Mouse (Mus musculus): ENCODE measurements around the gene Eif2ak4. TPM values are rescaled to one million over a fixed set of nuclear protein-coding genes. Genes with fewer than 3 reads are reported as not detected.
A peak's percentile ranks its signal among the peaks of the same experiment; 100 is the strongest.

Gene Eif2ak4
- polyA plus RNA-seq, 2 experiments, result 3.7 to 6.3 TPM

DNA sequence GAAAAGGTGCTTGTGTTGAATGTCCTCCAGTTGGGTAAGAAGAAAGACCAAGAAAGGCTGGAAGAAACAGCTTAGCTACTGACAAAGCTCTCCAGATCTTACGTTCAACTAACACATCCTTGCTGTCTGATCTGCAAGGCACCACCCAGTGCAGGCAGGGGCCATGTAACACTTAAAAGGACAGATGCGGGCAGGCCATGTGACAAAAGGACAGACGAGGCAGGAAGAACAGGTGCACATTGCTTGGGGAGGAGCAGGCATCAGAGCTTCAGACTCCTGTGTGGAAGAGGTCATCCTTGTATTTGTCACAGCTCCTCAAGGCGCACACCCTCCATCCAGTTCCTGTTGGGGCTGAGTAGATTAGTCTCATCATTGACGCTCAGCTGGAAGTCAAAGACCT lies 94.6 kb downstream of the Eif2ak4 start:
- DNase-seq (ENCODE audit: low read depth in 3 of 3, low spot score in 3 of 3) (no peak), ATAC-seq (ENCODE audit: insufficient read depth) (no peak)
- no peak for TF ChIP-seq EP300 (IDR thresholded peaks at IDR 0.05; ENCODE audit: low read depth)
- no peak for TF ChIP-seq CTCF (IDR thresholded peaks at IDR 0.05; ENCODE audit: low read depth)
- no peak overlapping the region for H3K9ac ChIP-seq (replicated peaks)
- no peaks in the 10 kb centered on the region for H3K36me3 ChIP-seq (replicated peaks; ENCODE audit: control insufficient read depth, insufficient read depth, low read depth)
- H3K4me3 ChIP-seq (ENCODE audit: insufficient read depth in 1 of 2, low read depth in 2 of 2, low read length in 2 of 2), result no peak overlapping the region
- no peak overlapping the region for H3K27ac ChIP-seq
- no peaks in the 10 kb centered on the region for H3K9me3 ChIP-seq (ENCODE audit: control insufficient read depth, low read length)
- peaks cover 5 to 28% of the 10 kb centered on the region in 2 experiments; a peak in 3 of 4 replicates for H3K4me1 ChIP-seq (replicated peaks; ENCODE audit: control insufficient read depth in 2 of 2, insufficient read depth in 2 of 2, low read length in 1 of 2)
- H3K4me2 ChIP-seq (ENCODE audit: low read depth), result no peak overlapping the region
- 57% methylated on average over 5 of the region's 5 CpGs for WGBS (ENCODE audit: insufficient replicate concordance)
- H3K27me3 ChIP-seq (ENCODE audit: control insufficient read depth, insufficient read depth, low read length), result no peaks in the 10 kb centered on the region

- Histone ChIP-seq H3K27me3 (ENCODE audit: control insufficient read depth, insufficient read depth, low read length) (no peaks in the 10 kb centered on the region), H3K36me3 (replicated peaks; ENCODE audit: control insufficient read depth, insufficient read depth, low read depth) (no peaks in the 10 kb centered on the region), H3K9me3 (ENCODE audit: control insufficient read depth, low read length) (no peaks in the 10 kb centered on the region), H3K4me2 (ENCODE audit: low read depth) (no peak overlapping the region), H3K4me3 (ENCODE audit: insufficient read depth in 1 of 2, low read depth in 2 of 2, low read length in 2 of 2) (no peak overlapping the region), H3K27ac (no peak overlapping the region), H3K4me1 (replicated peaks; ENCODE audit: control insufficient read depth in 2 of 2, insufficient read depth in 2 of 2, low read length in 1 of 2) (peaks cover 5 to 22% of the 10 kb centered on the region in 2 experiments; a peak in 3 of 4 replicates), H3K9ac (replicated peaks) (no peak overlapping the region)
- DNase-seq (ENCODE audit: low read depth in 3 of 3, low spot score in 3 of 3) (no peak), ATAC-seq (ENCODE audit: insufficient read depth) (no peak)
- 68% methylated on average over 9 of the region's 9 CpGs for WGBS (ENCODE audit: insufficient replicate concordance)
- no peak for TF ChIP-seq EP300 (IDR thresholded peaks at IDR 0.05; ENCODE audit: low read depth)
- no peak for TF ChIP-seq CTCF (IDR thresholded peaks at IDR 0.05; ENCODE audit: low read depth)
Observed at GRCm38 (mm10) chr2:118484386-118484898, 96.0 kb downstream of the Eif2ak4 start.

DNA sequence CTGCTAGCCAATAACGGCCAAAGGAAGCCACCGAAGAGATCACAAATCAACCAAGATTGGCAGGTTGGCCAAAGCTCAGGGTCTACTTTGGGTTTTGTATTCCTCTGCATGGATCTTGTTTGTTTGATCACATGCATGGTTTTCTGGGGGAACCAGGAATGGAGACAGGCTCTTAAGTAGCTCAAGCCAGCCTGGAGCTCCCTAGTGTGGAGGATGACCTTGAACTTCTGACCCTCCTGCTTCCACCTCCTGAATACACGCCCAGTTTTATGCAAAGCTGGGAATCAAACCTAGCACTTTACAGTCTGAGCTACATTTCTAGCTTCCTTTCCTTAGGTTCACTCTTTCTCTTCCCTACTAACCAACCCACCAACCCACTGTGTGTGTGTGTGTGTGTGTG lies 97.0 kb downstream of the Eif2ak4 start:
- Histone ChIP-seq H3K9ac (replicated peaks) (no peak overlapping the region), H3K4me2 (ENCODE audit: low read depth) (no peak overlapping the region), H3K27ac (no peak overlapping the region), H3K36me3 (replicated peaks; ENCODE audit: control insufficient read depth, insufficient read depth, low read depth) (no peaks in the 10 kb centered on the region), H3K27me3 (ENCODE audit: control insufficient read depth, insufficient read depth, low read length) (no peaks in the 10 kb centered on the region), H3K4me3 (ENCODE audit: insufficient read depth in 1 of 2, low read depth in 2 of 2, low read length in 2 of 2) (no peak overlapping the region), H3K9me3 (ENCODE audit: control insufficient read depth, low read length) (no peaks in the 10 kb centered on the region), H3K4me1 (replicated peaks; ENCODE audit: control insufficient read depth in 2 of 2, insufficient read depth in 2 of 2, low read length in 1 of 2) (peaks cover 3 to 19% of the 10 kb centered on the region in 2 experiments; a peak in 2 of 4 replicates)
- no peak for ATAC-seq (ENCODE audit: insufficient read depth)
- 69% methylated on average over 3 of the region's 3 CpGs for WGBS (ENCODE audit: insufficient replicate concordance)
- DNase-seq (ENCODE audit: low read depth in 3 of 3, low spot score in 3 of 3), result no peak
- no peak for TF ChIP-seq CTCF (IDR thresholded peaks at IDR 0.05; ENCODE audit: low read depth)
- no peak for TF ChIP-seq EP300 (IDR thresholded peaks at IDR 0.05; ENCODE audit: low read depth)

DNA sequence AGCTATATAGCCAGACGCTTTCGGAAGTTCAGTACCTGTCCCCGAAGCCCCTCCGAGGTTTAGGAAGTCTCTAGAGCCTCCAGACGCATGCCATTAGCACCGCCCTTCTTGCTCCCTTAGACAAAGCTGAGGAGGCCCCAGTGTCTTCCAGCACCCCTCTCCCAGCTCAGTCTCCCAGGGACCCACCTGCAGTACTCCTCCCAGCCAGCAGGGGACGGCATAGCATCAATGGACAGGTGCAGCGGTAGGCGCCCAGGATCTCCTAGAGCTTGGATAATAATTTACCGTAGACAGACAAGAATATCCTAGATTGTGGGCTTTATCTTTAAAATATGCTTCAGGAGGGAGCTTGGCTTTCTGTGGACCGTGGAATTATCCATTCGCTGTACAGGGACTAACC lies 98.5 kb downstream of the Eif2ak4 start:
- WGBS (ENCODE audit: insufficient replicate concordance), result 15% methylated on average over 12 of the region's 12 CpGs
- no peak overlapping the region for H3K27ac ChIP-seq
- ATAC-seq (ENCODE audit: insufficient read depth) (peak; percentile 34; the same call in 1 of the 2 replicates), DNase-seq (ENCODE audit: low read depth in 3 of 3, low spot score in 3 of 3) (peak in 1 of 3 experiments; percentile 20)
- peaks cover 0 to 18% of the 10 kb centered on the region in 2 experiments; a peak in 3 of 4 replicates for H3K4me1 ChIP-seq (replicated peaks; ENCODE audit: control insufficient read depth in 2 of 2, insufficient read depth in 2 of 2, low read length in 1 of 2)
- H3K4me2 ChIP-seq (ENCODE audit: low read depth), result 0 out of 2 replicates have a peak overlapping the region, but pooled peaks have one; percentile 8
- H3K9me3 ChIP-seq (ENCODE audit: control insufficient read depth, low read length), result no peaks in the 10 kb centered on the region
- H3K27me3 ChIP-seq (ENCODE audit: control insufficient read depth, insufficient read depth, low read length), result no peaks in the 10 kb centered on the region
- H3K4me3 ChIP-seq (ENCODE audit: insufficient read depth in 1 of 2, low read depth in 2 of 2, low read length in 2 of 2), result no peak overlapping the region
- no peak overlapping the region for H3K9ac ChIP-seq (replicated peaks)
- no peaks in the 10 kb centered on the region for H3K36me3 ChIP-seq (replicated peaks; ENCODE audit: control insufficient read depth, insufficient read depth, low read depth)
- no peak for TF ChIP-seq EP300 (IDR thresholded peaks at IDR 0.05; ENCODE audit: low read depth)
- peak; percentile 99 for TF ChIP-seq CTCF (IDR thresholded peaks at IDR 0.05; ENCODE audit: low read depth)

GRCm38 (mm10) chr2:118487806-118488205 lies 99.4 kb downstream of the Eif2ak4 start:
- Histone ChIP-seq H3K4me2 (ENCODE audit: low read depth) (no peak overlapping the region), H3K4me1 (replicated peaks; ENCODE audit: control insufficient read depth in 2 of 2, insufficient read depth in 2 of 2, low read length in 1 of 2) (peaks cover 0 to 18% of the 10 kb centered on the region in 2 experiments; a peak in 3 of 4 replicates), H3K27ac (no peak overlapping the region), H3K9me3 (ENCODE audit: control insufficient read depth, low read length) (no peaks in the 10 kb centered on the region), H3K4me3 (ENCODE audit: insufficient read depth in 1 of 2, low read depth in 2 of 2, low read length in 2 of 2) (no peak overlapping the region), H3K36me3 (replicated peaks; ENCODE audit: control insufficient read depth, insufficient read depth, low read depth) (no peaks in the 10 kb centered on the region), H3K9ac (replicated peaks) (no peak overlapping the region), H3K27me3 (ENCODE audit: control insufficient read depth, insufficient read depth, low read length) (no peaks in the 10 kb centered on the region)
- ATAC-seq (ENCODE audit: insufficient read depth) (no peak), DNase-seq (ENCODE audit: low read depth in 3 of 3, low spot score in 3 of 3) (no peak)
- 59% methylated on average over 3 of the region's 3 CpGs for WGBS (ENCODE audit: insufficient replicate concordance)
- no peak for TF ChIP-seq EP300 (IDR thresholded peaks at IDR 0.05; ENCODE audit: low read depth)
- TF ChIP-seq CTCF (IDR thresholded peaks at IDR 0.05; ENCODE audit: low read depth), result peak; percentile 63

All from liver, embryonic 14.5 days (tissue).